Mouse (Mus musculus) heart, postnatal 4 days (tissue): Measurements from ENCODE around the gene Marveld1. TPM values are rescaled to one million over a fixed set of nuclear protein-coding genes. Genes with fewer than 3 reads are reported as not detected.

Experiments
- DNase-seq: peaks from one replicate; pipeline ENCODE4 v3.0.0; 2021
- total RNA-seq, 2 experiments: library from RNA; stranded (reverse); gene quantifications; 2 replicates each; pipeline ENCODE4 v1.2.3; 2021

Gene Marveld1
- total RNA-seq, 2 experiments from 2014 or later, result 37.3 to 40.7 TPM

DNA sequence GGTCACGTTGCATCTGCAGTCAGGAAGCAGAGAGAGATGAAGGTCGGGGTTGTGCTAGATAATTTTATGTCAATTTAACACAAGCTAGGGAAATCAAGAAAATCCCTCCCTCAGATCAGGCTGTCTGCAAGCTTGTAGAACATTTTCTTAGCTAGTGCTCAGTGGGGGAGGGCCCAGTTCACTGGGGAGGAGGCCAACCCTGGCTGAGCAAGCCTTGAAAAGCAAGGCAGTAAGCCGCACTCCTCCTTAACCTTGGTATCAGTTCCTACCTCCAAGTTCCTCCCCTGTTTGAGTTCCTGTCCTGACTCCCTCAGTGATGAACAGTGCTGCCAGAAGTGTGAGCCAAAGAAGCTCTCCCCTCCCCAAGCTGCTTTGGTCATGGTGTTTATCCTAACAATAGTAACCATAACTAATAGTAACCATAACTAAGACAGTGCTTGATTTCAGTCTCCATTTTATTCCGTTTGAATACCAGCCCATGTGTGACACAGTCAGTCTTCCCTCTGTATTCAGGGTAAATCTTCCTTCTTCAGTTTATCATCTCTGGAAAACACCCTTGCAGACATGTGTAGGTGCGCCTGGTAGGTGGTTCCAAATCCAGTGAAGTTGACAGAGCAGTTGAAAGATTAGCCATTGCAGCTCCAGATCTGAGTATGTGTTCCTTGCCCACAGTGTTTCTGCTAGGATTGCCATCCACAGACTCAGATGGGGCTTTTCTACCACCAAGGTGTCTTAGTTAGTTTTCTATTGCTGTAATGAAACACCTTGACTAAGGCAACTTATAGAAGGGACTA lies 7.3 kb upstream of the Marveld1 start:
- no peak for DNase-seq

DNA sequence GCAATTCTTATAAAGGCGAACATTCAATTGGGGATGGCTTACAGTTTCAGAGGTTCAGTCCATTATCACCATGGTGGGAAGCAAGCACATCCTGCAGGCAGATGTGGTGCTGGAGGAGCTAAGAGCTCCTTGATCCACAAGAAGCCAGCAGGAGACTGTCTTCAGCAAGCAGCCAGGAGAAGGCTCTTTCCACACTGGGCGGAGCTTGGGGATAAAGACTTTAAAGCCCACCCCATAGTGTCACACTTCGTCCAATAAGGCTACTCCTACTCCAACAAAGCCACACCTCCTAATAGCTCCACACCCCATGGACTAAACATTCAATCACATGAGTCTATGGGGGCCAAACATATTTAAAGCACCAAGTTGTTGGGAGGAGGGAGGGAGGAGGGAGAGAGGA lies 5.2 kb upstream of the Marveld1 start:
- DNase-seq, result no peak

DNA sequence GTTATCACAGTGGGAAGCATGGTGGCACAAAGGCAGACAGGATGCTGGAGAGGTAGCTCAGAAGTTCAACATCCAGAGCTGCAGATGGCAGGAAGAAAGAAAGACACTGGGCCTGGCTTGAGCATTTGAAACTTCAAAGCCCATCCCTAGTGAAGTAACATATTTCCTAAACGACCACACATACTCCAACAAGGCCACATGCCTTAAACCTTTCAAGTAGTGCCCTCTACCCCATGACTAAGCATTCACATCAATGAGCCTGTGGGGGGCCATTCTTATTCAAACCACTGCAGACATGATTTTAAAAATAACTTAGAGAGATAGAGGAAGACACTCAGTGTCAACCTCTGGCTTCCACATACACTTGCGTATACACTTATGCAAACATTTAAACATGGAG lies 4.4 kb upstream of the Marveld1 start:
- DNase-seq, result no peak

DNA sequence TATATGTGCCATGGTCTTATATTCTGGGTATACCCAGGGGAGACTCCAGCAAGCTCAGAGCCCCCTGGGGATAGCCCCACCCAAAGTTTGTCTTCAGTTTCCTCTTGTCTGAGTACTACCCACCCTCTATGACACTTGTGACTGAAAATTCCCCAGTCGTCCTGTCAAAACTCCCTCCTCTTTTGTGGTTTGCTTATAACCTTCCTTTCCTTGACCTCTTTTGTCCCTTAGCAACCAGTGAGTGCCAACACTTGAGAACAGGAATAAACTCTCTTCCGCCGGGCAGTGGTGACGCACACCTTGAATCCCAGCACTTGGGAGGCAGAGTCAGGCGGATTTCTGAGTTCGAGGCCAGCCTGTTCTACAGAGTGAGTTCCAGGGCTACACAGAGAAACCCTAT lies 3.1 kb upstream of the Marveld1 start:
- DNase-seq, result no peak

DNA sequence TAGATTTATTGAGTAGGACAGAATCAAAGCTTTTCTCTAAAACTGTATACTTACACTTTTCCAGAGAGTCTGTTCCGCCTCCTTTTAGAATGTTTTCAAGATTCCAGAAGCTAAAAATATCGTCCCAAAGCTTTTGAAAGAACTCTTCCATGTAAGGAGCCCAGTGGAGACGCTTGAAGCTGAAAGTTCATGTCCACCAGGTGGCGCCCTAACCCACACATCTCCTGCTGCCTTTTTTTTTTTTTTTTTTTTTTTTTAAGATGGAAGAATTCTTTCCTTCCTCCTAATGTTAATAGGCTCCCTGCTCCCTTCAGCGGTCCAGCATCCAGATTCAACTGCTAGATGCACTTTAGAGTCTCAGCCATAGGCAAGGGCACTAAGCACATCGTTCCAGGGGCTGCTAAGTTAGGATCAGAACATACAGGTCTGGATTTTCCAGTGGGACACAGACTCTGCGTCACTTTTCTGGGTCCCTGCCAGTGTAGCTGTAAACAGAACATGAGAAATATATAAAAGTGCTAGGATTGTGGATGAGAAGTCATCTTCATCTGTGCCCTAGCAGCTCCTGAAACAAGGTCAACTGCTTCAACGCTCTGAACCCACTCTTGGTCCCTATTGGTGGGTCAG lies 2.5 kb upstream of the Marveld1 start:
- peak; percentile 93 for DNase-seq

DNA sequence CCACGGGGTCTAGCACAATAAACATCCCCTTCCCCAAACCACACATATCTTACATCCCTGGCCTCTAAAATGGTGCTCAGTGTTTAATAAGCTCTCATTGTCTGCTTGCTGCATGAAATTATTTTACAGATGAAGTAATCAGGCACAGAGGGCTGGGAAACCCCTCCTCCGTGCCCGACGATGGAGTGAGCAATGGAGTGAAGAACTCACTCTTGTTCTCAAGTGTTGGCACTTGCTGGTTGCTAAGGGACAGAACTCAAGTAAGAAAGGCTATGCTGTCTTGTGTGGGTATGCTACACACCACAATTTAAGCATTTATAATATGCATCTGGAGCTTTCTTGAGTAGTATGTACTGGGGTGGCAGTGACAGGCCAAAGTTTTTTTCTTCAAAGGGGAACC lies 2.0 kb upstream of the Marveld1 start:
- no peak for DNase-seq

DNA sequence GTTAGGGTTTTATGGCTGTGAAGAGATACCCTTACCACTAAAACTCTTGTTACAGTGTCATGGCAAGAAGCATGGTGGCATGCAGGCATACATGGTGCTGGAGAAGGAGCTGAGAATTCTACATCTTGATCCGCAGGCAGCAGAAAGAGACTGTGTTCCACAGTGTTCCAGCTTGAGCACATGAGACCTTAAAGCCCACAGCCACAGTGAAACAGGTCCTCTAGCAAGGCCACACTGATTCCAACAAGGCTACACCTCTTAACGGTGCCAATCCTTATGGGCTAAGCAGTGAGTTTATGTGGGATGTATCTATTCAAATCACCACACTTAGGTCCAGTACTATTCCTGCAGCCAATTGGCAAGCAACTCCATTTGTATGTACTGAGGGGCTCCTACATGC lies 1.5 kb upstream of the Marveld1 start:
- no peak for DNase-seq

DNA sequence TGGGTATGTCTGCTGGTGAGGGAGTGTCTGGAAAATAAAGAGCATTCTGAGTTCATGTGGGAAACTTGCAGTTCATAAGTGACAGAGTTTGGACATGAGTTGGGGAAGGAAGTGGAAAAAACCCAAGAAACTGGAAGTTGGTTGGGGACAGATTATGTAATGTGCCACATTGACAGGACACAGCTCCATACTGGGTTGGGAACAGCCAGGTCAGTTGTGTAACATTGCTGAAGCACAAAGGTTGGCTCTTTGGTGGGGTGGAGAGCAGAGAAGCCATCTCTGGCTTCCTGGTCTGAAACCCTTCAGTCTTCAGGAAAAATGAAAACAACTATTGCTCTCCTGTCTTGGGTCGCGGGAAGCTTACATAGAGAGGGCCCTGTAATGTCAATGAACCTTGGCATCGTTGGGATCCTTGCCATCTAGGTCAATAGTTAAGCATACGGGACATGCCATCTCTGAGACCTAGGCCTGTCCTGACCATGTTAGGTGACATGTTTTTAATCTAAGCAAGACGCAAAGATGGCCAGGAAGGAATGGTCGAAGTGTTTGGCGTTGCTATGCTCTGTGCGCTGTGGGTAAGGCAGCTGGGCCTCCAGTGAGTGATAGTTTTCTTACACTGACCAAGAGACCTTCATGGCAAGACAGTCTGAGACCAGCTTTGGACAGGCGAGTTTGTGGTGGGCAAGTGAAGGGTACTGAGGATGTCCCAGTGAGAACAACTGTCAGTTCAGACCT lies 757 bp upstream of the Marveld1 start:
- DNase-seq, result no peak

DNA sequence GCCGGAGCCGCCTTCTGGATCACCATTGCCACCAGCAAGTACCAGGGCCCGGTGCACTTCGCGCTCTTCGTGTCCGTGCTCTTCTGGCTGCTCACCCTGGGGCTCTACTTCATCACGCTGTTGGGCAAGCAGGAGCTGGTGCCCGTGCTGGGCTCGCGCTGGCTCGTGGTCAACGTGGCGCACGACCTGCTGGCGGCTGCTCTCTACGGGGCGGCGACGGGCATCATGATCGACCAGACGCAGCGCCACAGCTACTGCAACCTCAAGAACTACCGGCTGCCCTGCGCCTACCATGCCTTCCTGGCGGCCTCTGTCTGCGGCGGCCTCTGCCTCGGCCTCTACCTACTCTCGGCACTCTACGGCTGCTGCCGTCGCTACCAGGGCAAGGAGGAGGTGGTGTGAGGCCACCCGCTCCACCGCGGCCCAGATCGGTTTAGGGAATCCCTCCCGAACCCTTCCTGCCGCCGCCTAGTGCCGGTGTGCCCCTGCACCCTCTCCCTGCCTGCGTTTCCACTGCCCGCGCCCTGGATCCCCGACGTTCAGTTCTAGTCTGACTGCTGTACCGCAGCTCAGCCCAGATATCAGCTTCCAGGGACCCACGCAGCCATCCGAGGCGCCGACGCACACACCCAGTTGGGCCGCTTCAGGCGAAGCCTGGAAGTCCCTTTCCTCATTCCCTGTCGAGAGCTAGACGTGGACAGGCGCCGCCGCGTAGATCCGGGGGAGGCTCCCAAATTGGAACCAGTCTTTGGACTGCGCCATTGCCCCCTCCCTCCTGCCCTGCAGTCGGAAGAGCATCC lies 769 bp downstream of the Marveld1 start:
- DNase-seq, result peak; percentile 75

DNA sequence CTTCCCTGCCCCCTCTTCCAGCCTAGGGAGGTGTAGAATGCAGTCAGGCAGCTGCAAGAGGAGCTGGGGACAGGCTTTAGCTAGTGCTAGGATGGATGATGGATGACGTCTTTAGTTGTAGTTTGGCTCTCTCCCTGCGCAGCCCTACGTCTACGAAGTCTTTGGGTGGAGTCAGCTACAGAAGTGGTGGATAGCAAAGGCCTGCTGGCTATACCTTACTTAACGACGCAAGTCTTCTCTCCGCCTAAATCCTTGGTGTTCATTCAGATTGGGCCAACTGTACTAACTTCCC lies 1.3 kb downstream of the Marveld1 start:
- no peak for DNase-seq

DNA sequence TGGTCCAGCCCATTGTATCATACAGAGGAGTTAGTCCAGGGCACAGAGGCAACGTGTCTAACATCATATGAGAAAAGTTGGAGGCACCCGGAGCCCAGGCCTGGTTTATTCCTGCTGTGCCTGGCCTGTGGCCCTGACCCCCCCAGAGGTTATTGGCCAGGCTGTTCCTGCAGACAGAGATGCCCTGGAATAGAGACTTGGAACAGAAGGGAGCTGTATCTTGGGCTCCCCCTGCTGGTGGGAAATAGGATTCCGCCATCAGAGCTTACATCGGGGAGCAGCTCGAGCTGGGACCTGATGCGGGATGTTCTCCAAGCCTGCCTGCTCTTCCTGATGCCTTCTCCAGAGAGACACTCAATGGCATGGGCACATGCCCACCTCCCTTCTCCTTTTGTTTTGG lies 4.8 kb downstream of the Marveld1 start:
- peak; percentile 92 for DNase-seq

DNA sequence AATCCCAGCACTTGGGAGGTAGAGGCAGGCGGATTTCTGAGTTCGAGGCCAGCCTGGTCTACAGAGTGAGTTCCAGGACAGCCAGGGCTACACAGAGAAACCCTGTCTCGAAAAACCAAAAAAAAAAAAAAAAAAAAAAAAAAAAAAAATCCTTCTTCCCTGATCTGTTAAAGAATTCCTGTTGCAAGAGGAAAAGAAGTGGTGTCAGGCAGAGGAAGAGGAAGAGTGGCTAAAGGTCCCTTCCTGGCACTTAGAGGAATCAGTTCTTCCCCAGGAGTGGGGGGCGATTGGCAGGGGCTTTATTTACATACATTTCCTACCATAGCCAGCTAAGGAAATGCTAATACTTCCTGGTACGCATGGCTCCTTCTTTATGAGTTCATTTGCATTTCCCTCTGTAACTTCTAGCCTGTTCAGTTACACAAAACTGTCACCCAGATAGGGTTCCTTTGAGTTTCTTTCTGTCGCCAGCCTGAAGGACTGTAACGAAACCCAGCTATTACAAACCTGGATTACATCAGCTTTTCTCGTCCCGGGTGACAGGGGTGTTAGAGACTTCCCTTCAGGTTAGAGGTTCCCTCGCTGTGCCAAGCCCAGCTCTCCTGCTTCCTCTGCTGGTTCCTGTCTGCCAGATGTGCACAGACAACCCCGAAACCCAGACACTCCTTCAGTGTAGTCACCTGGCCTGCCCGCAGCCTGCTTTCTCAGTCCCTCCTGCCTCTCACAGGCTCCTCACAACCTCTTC lies 10.5 kb downstream of the Marveld1 start:
- DNase-seq, result no peak

DNA sequence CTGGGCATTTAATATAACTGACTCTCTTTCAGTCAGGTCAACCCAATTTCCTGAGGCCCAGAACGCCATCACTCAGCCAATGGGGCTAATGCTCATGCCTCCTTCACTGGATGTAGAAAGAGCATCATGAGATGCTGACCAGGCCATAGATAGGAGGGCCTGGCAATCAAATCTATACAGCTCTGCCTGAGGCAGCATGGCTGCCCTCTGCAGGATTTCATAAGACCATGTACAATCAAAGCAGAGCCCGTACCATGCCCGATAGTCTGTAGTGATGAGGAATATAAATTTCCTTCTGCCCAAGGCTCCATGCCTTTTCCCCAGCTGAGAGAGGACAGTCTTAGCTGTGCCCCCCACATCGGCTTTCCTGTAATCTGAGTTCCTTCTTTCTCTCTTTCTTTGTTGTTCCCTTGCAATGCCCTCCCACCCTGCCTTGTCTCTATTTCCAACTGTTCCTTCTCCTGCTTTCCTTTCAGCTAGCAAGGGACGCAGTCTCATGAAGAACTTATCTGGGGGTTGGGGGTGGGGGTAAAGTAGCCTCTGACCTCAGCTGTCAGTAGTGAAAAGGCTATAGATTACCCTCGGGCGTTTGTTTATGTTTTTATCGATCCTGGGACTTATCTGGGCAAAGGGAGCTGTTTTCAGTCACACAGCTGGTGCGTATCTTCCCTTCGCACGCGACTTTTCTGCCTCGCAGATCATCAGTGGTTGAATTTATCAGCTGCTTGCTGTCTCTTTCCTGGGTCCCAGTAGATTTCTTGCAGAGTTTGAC lies 11.2 kb downstream of the Marveld1 start:
- DNase-seq, result no peak

DNA sequence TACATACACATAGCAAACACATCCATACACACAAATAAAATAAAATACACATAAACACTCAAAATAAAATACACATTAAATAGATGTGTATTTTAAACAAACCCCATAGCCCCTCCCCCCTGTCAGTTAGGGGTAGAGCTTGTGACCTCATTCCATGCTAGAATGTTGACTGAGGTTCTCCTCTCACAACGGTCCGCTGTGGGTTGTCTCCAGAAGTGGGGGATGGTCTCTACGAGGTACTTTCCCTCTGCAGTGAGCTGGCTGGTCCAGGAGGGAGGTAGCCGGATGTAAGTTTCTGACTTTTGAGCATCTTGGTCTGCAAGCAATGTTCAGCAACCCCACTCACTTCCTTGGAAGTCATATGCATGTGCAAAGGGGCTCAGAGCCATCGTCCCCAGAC lies 16.6 kb downstream of the Marveld1 start, which contains the start of gene Zfyve27:
Gene Zfyve27 (plus strand): TSS at position 188 of the 400 bp plus-strand sequence.
- no peak for DNase-seq

DNA sequence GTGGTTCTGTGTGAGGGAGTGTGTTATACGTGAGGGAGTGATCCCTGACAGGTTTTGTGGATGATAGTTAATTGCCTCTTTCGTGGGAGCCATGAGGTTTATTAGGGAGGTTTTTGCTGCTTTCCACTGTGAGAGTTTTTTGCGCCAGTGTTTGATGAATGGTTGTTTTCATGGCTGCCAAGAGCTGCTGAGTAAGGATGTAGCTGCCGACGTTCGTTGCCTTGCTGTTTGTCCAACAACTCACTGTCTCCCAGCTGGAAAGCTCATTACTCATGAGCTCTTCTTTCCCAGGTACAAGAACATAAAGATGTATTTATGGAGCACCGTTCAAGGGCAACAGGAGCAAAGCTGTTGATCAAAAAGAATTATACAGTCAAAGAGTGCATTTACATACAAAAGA lies 17.0 kb downstream of the Marveld1 start:
- DNase-seq, result no peak

DNA sequence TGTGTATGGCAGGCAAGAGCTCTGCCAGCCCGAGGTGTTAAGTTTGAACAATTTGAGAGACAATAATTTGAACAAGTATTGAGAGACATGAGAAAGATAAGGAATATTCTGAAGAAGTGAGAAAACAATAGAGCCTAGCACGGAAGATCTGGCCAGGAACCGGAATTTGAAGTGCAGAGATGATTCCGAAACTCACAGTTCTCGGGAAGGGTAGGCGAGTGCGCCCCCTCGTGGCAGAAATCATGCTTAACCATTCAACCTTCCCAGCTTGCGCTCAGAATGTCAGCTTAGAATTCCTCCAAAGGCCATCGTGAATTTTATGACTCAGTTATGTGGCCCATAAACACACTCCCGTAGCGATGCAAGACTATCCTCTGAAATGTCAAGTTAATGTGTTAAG lies 18.9 kb downstream of the Marveld1 start:
- peak; percentile 94 for DNase-seq

DNA sequence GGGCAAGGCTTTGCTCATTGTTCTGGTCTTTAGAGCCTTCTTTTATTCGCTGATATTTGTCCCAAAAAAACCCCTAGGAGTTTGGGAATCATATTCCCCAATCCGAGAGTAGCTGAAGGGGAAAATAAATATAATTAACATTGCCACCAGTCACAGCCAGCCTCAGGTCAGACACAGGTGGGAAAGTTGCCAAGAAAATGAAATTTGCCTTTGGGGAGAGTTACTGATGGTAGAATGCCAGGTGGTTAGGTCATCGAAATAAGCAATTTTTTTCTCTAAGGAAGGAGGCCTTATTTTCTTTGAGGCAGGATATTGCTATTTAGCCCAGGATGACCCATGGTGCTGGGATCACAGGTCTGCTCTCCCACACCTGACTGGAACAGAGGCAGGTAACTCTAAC lies 19.6 kb downstream of the Marveld1 start:
- DNase-seq, result no peak

DNA sequence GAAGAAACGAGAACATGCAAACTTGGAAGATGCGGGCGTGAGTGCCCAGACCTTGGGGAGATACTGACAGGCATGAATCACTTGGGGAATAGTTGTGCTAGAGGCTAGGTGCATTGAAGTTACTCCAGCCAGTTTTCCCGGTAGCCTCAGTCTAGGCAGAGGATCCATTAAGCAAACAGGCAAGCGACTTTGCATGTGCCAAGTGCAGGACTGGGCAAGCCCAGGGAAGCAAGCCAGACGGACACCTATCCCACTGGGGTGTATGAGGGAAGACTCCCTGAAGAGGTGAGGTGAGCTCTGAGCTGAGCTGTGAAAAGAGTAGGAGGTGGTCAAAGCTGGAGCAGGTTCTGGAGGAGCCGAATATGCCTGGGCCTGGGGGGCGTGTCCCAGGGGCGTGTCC lies 20.3 kb downstream of the Marveld1 start:
- DNase-seq, result no peak

DNA sequence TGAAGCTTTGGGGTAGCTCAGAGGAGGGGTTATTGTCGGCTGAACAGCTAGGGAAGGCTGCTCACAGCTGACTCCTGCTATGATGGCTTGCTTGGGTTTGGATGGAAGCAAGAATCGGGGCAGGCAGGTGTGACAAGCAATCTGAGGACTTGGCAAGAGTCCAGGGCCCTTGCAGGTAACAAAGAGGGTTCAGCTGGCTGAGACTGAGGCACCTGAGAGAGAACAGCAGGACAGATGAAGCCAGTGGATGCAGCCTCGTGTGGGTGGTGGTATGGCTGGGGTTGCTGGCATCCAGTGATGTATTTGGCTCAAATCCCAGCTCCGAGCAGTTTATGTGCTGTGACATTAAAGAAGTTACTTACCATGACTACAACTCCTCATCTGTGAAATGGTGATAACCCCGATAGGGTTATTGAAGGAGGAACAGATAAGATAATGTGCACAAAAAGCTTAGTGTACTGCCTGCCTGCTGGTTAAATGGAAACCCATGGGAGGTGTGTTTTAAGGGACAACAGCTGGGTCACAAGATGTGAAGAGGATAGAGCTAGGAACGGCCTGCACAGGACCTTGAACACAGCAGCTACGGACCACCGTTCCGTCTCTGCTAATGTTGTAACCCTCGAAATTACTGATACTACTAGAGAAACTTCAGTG lies 22.2 kb downstream of the Marveld1 start:
- no peak for DNase-seq

DNA sequence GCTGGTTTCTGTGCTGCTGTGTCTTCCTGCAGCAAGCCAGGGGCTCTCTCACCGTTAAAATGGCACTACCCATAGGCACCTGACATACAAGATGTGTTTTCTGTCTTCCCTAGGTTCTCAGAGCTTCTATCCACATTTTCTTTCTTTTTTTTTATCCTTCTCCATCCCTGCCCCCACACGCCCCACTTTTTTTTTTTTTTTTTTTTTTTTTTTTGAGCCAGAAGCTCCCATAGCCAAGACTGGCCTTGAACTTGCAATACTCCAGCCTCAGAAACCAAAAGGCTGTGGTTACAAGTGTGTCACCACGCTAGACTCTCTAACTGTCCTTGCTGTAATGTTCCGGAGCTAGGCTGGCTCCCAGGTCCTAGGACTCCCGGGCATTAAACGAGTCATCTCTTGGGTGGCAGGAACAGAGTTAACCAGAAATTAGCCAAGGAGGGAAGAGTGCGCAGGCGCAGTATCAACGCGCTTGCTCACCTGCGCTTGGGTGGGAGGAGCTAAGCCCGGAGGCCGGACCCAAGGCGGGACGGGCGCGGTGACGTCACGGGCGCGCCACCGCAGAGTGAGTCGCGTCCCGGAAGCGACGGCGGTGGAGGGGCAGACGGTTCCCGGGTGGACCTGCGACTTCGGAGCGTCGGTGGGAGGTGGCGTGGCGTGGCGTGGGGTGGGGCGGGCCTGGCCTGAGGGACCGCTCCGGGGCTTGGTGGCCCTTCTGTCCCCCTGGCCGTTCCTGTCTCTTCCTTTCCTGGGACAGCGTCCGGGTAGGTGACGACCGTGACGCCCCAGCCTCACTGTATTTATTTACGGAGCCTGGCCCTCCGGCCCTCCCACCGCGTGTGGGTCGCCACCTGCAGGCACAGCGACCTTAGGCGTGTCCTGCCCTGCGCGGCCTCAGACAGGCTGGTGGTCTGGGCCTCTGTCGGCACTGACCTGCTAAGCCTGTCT lies 23.1 kb downstream of the Marveld1 start:
- peak; percentile 92 for DNase-seq
